Mouse (Mus musculus) thymus, postnatal 10 days (tissue): ENCODE measurements at regions not wholly inside any gene's neighbourhood (a gene's known extent, or its start where the extent isn't known, plus 50 kb on each side); places are given as distances from the start of the nearest gene placed in this dataset.

Experiments
- DNase-seq, 2 experiments: peaks; one replicate each; pipeline ENCODE4 v3.0.0; 2021; ENCODE audit warnings: low spot score in 2 of 2

- DNase-seq: no peak
These were observed 97.3 kb upstream of the Cadm1 start for GRCm38 (mm10) chr9:47432715-47433114.

GRCm38 (mm10) chr9:47433185-47433584 lies 96.8 kb upstream of the Cadm1 start:
- DNase-seq: no peak

- no peak for DNase-seq
These were observed 95.9 kb upstream of the Cadm1 start for GRCm38 (mm10) chr9:47434091-47434490.

- no peak for DNase-seq
These were observed 91.0 kb upstream of the Cadm1 start for GRCm38 (mm10) chr9:47438976-47439375.

- no peak for DNase-seq
These were observed 90.5 kb upstream of the Cadm1 start for GRCm38 (mm10) chr9:47439506-47439905.

GRCm38 (mm10) chr9:47440128-47440527 lies 89.8 kb upstream of the Cadm1 start:
- no peak for DNase-seq

- no peak for DNase-seq
These were observed 88.8 kb upstream of the Cadm1 start for GRCm38 (mm10) chr9:47441155-47441554.

- DNase-seq: no peak
These were observed 85.8 kb upstream of the Cadm1 start for GRCm38 (mm10) chr9:47444168-47444567.

- no peak for DNase-seq
These were observed 85.2 kb upstream of the Cadm1 start for GRCm38 (mm10) chr9:47444752-47445151.

- no peak for DNase-seq
These were observed 84.6 kb upstream of the Cadm1 start for GRCm38 (mm10) chr9:47445332-47445731.

GRCm38 (mm10) chr9:47452752-47453151 lies 77.2 kb upstream of the Cadm1 start:
- no peak for DNase-seq

- DNase-seq: no peak
These were observed 71.1 kb upstream of the Cadm1 start for GRCm38 (mm10) chr9:47458721-47459418.

- no peak for DNase-seq
These were observed 70.4 kb upstream of the Cadm1 start for GRCm38 (mm10) chr9:47459461-47460049.

- DNase-seq: no peak
These were observed 69.7 kb upstream of the Cadm1 start for GRCm38 (mm10) chr9:47460241-47460640.

GRCm38 (mm10) chr9:47461915-47462314 lies 68.1 kb upstream of the Cadm1 start:
- no peak for DNase-seq

GRCm38 (mm10) chr9:47466767-47467166 lies 63.2 kb upstream of the Cadm1 start:
- DNase-seq: no peak

GRCm38 (mm10) chr9:47467815-47468214 lies 62.2 kb upstream of the Cadm1 start:
- no peak for DNase-seq

GRCm38 (mm10) chr9:47469576-47469975 lies 60.4 kb upstream of the Cadm1 start:
- DNase-seq: no peak

GRCm38 (mm10) chr9:47470741-47471140 lies 59.2 kb upstream of the Cadm1 start:
- DNase-seq: no peak

GRCm38 (mm10) chr9:47471767-47472420 lies 58.1 kb upstream of the Cadm1 start:
- no peak for DNase-seq

- no peak for DNase-seq
These were observed 56.1 kb upstream of the Cadm1 start for GRCm38 (mm10) chr9:47473776-47474365.

- DNase-seq: no peak
These were observed 55.2 kb upstream of the Cadm1 start for GRCm38 (mm10) chr9:47474776-47475175.

- DNase-seq: no peak
These were observed 52.1 kb upstream of the Cadm1 start for GRCm38 (mm10) chr9:47477889-47478288.
